Mouse (Mus musculus): ENCODE results near the gene Foxj1. TPM values are rescaled to one million over a fixed set of nuclear protein-coding genes. Genes with fewer than 3 reads are reported as not detected.
"Not testable (repeated sequence)": the region's sequence is repeated elsewhere in the genome, so short reads cannot be mapped to it uniquely, and the experiment has no call there.

The Foxj1 gene
- polyA plus RNA-seq, 1 experiment from 2014 or later = 17.4 TPM

DNA sequence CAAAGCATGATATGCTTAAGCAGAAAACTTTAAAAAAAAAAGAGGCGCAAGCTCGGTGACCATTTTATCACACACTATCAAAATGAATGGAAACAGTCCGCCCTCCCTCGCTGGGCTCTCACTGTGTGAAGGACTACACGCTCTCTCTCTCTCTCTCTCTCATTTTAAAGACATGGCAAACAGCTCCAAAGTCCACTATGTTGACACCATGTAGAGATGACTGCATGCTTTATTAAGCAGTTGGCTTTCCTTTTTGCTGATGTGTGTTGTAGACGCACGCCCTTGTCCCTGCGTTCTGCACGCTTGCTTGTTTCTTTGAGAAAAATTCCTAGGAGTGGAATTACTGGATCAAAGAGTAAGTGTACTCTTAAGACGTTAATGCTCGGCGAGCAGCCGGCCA, 30.2 kb upstream of the Foxj1 start:
- no peaks in the 10 kb centered on the region for H3K27me3 ChIP-seq (replicated peaks)
- no peak overlapping the region for H3K4me2 ChIP-seq
- H3K27ac ChIP-seq = 0 out of 2 replicates have a peak overlapping the region, but pooled peaks have one; percentile 45
- H3K4me3 ChIP-seq = no peak overlapping the region
- ATAC-seq (replicated peaks) = no peak
- 35% methylated on average over 13 of the region's 13 CpGs for WGBS
- peaks cover 7% of the 10 kb centered on the region; the same call in 1 of the 2 replicates for H3K4me1 ChIP-seq
- no peaks in the 10 kb centered on the region for H3K9me3 ChIP-seq
- H3K36me3 ChIP-seq (replicated peaks) = no peaks in the 10 kb centered on the region
- no peak overlapping the region for H3K9ac ChIP-seq

DNA sequence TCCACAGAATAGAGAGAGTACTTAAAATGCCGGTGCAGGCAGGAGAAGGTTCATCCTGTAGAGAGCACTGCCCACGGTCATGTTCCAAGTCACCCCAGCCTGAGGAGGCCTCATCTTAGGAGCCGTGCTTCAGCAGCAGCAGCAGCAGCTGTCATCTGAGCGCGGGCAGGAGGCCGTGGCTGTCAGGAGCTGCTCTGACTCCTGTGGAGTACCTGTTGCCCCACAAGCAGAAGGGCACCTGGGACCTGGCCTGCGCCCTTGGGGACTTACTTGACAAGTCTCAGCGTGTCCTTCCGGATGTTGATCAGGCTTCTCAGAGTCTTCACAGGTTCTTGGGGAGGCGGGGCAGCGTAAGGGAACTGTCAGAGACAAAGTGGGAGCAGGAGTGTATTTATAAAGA, 26.8 kb upstream of the Foxj1 start:
- WGBS = 74% methylated on average over 11 of the region's 11 CpGs
- no peaks in the 10 kb centered on the region for H3K27me3 ChIP-seq (replicated peaks)
- no peak overlapping the region for H3K9ac ChIP-seq
- 0 out of 2 replicates have a peak, but pooled peaks cover 6% of the 10 kb centered on the region for H3K36me3 ChIP-seq (replicated peaks)
- no peak overlapping the region for H3K4me2 ChIP-seq
- H3K27ac ChIP-seq = no peak overlapping the region
- no peak overlapping the region for H3K4me3 ChIP-seq
- peaks cover 7% of the 10 kb centered on the region; the same call in 1 of the 2 replicates for H3K4me1 ChIP-seq
- no peaks in the 10 kb centered on the region for H3K9me3 ChIP-seq
- ATAC-seq (replicated peaks) = no peak

DNA sequence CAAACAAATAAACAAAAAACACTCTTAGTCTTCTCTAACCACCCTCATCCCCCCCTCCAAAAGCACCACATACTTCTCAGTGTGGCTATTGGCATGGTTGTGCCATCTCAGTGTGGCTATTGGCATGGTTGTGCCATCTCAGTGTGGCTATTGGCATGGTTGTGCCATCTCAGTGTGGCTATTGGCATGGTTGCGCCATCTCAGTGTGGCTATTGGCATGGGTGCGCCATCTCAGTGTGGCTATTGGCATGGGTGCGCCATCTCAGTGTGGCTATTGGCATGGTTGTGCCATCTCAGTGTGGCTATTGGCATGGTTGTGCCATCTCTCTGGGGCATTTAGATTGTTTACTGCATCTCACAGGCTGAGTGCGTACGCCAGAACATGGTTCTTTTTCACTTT, 25.7 kb upstream of the Foxj1 start:
- ATAC-seq (replicated peaks); H3K27me3 ChIP-seq (replicated peaks); H3K9ac ChIP-seq; H3K4me3 ChIP-seq; H3K4me1 ChIP-seq; H3K4me2 ChIP-seq; H3K9me3 ChIP-seq; H3K27ac ChIP-seq: not testable (repeated sequence)
- 97% methylated on average over 5 of the region's 5 CpGs for WGBS
- peaks cover 10% of the 10 kb centered on the region; the same call in 1 of the 2 replicates for H3K36me3 ChIP-seq (replicated peaks)

DNA sequence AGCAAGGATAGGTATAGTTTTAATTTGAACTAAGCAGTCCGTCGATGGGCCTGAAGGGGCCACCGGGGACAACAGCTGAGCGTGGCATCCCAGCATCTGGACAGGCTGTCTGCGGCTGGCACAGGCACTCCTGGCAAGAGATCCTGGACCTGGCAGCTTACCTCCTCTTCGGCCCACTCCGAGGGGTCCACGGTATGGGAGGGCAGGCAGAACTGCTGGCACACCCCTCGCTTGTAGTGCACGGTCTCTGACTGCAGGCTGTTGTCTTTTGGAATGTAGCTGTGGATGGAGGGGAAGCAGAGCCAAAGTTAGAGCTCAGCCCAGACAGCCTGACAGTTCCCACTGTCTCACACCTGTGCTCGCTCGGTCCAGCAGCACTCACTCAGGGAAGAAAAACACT, 24.5 kb upstream of the Foxj1 start:
- Histone ChIP-seq H3K9me3 (no peaks in the 10 kb centered on the region), H3K4me3 (no peak overlapping the region), H3K4me2 (no peak overlapping the region), H3K9ac (no peak overlapping the region), H3K4me1 (no peaks in the 10 kb centered on the region), H3K36me3 (replicated peaks) (peaks cover 22% of the 10 kb centered on the region; the same call in 1 of the 2 replicates), H3K27ac (no peak overlapping the region), H3K27me3 (replicated peaks) (no peaks in the 10 kb centered on the region)
- 80% methylated on average over 12 of the region's 12 CpGs for WGBS
- ATAC-seq (replicated peaks) = no peak

DNA sequence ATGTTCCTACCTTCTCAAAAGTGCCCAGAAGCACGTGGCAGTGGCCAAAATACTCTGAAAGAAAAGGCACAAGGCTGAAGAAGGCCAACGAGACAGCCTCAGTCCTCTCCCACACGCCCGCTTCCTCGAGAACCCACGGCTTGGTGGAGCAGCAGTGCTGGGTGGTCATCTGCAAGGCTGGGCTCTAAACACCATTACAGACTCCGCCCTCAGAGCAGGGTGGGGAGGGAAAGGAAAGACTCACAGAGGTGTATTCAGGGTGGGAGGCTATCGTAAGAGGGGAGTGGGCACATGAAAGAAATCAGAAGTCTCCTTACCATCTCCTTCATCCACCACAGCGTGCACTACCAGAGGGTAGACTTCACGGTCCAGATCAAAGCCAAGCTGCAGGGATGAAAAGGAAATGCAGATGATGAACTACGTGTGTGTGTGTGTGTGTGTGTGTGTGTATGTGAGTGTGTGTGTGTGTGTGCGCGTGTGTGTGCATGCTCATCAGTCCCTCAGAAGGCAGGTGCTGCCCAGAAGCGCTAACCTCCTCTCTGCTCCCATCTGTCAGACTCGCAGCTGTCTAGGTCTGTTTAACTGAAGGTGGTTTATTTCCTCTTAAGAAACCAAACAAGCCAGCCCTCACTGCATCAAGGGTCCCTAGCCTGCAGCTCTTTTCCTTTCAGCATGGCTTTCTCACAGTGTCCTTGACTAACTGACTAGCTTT, 23.9 kb upstream of the Foxj1 start:
- 71% methylated on average over 15 of the region's 15 CpGs for WGBS
- Histone ChIP-seq H3K4me2 (no peak overlapping the region), H3K4me1 (no peaks in the 10 kb centered on the region), H3K4me3 (no peak overlapping the region), H3K9me3 (no peaks in the 10 kb centered on the region), H3K36me3 (replicated peaks) (peaks cover 22% of the 10 kb centered on the region; the same call in 1 of the 2 replicates), H3K27me3 (replicated peaks) (no peaks in the 10 kb centered on the region), H3K27ac (no peak overlapping the region), H3K9ac (no peak overlapping the region)
- ATAC-seq (replicated peaks) = no peak

DNA sequence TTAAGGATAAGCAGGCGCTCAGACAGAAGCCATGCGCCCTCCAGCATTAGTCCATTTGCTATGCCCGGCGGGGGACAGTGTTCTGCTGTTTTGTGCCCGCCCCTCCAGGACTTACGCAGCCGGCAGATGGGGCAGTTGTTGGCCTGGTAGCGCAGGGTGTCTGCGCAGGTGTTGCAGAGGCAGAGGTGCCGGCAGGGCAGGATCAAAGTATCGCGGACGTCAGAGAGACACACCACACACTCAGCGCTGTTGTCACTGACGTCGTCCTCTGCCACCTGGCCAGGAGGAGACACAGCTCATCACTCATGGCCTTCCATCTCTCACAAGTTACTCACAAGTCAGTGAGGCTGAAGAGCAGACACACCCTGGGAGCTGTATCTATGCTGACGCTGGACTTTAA, 19.3 kb upstream of the Foxj1 start:
- peaks cover 30% of the 10 kb centered on the region for H3K36me3 ChIP-seq (replicated peaks)
- H3K4me3 ChIP-seq = no peak overlapping the region
- no peak overlapping the region for H3K4me2 ChIP-seq
- WGBS = 39% methylated on average over 17 of the region's 17 CpGs
- no peaks in the 10 kb centered on the region for H3K27me3 ChIP-seq (replicated peaks)
- no peaks in the 10 kb centered on the region for H3K9me3 ChIP-seq
- H3K9ac ChIP-seq = no peak overlapping the region
- no peaks in the 10 kb centered on the region for H3K4me1 ChIP-seq
- H3K27ac ChIP-seq = no peak overlapping the region
- no peak for ATAC-seq (replicated peaks)

DNA sequence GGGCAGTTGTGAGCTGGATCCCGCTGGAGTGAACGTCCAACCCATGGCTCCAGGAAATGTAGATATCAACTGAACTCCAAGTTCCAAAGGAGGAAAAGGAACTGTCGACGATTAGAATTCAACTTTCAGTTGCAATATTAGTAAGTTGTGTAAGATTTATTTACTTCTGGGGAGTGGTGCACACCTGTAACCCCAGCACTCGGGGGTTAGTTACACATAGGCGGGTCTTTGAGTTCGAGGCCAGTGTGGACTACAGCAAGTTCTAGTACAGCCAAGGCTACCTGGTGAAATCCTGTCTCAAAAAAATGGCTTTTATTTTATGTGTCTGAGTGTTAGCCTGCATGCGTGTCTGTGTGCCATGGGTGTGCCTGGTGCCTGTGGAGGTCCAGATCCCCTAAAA, 18.3 kb upstream of the Foxj1 start:
- Histone ChIP-seq H3K4me1 (no peaks in the 10 kb centered on the region), H3K27ac (no peak overlapping the region), H3K4me3 (no peak overlapping the region), H3K4me2 (no peak overlapping the region), H3K9me3 (no peaks in the 10 kb centered on the region), H3K27me3 (replicated peaks) (no peaks in the 10 kb centered on the region), H3K9ac (no peak overlapping the region), H3K36me3 (replicated peaks) (peaks cover 30% of the 10 kb centered on the region)
- 96% methylated on average over 8 of the region's 8 CpGs for WGBS
- ATAC-seq (replicated peaks) = no peak

DNA sequence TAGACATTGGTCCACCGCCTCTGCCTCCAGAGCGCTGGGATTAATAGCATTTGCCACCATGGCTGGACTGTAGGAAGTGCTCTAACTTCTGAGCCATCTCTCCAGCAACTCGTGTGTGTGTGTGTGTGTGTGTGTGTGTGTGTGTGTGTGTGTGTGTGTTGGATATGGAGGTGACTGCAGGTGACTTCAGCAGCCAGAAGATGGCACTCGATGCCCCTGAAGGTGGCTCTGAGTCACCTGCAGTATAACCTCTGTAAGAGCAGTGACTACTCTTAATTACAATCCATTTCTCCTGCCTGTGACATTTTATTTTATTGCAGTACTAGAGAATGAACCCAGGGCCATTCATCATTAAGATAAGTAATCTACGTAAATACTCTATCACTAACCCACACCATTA, 16.1 kb upstream of the Foxj1 start:
- H3K27ac ChIP-seq = no peak overlapping the region
- peaks cover 43% of the 10 kb centered on the region for H3K36me3 ChIP-seq (replicated peaks)
- 94% methylated on average over 5 of the region's 5 CpGs for WGBS
- no peak overlapping the region for H3K9ac ChIP-seq
- H3K4me1 ChIP-seq = no peaks in the 10 kb centered on the region
- H3K27me3 ChIP-seq (replicated peaks) = no peaks in the 10 kb centered on the region
- no peaks in the 10 kb centered on the region for H3K9me3 ChIP-seq
- no peak overlapping the region for H3K4me3 ChIP-seq
- no peak overlapping the region for H3K4me2 ChIP-seq
- no peak for ATAC-seq (replicated peaks)

DNA sequence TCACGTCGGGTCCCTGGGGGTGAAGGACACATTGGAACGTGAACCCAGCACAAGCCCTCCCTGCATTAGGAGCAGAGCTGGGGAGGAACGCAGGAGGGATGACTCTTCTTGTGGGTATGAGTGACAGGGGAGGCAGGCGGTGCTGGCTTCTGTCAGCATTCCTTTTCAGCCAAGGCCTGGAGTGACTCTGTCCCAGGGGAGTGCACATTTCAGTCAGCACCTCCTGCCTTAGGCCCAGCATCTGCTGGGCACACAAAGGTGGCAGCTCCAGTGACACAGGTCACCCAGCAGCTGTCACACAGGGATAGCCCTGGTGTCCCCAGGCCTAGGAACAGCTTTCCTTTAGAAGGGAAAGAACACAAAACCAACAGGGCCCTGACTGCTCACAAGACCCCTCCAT, 12.8 kb upstream of the Foxj1 start:
- no peak for ATAC-seq (replicated peaks)
- H3K4me3 ChIP-seq = no peak overlapping the region
- 84% methylated on average over 5 of the region's 5 CpGs for WGBS
- no peak overlapping the region for H3K27ac ChIP-seq
- H3K27me3 ChIP-seq (replicated peaks) = no peaks in the 10 kb centered on the region
- H3K9ac ChIP-seq = no peak overlapping the region
- H3K36me3 ChIP-seq (replicated peaks) = peaks cover 39% of the 10 kb centered on the region
- no peak overlapping the region for H3K4me2 ChIP-seq
- H3K9me3 ChIP-seq = no peaks in the 10 kb centered on the region
- no peaks in the 10 kb centered on the region for H3K4me1 ChIP-seq

DNA sequence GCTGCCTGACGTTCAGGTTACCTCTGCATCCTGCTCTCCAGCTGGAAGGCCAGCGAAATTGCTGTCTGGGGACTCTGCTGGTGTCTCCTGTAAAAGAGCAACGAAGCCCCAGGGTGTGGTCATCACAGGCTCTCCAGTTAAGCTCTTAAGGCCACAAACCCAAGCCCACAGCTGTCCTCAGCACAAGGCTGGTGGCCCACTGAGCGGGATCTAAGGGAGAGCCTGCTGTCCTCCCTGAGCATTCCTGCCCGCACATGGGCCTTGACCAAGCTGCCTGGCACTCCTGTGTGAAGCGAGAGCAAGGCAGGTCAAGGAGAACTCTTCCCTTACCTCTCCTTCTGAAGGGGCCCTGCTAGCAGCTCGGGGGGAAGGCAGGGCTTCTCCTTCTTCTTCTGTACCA, 11.8 kb upstream of the Foxj1 start:
- Histone ChIP-seq H3K4me2 (no peak overlapping the region), H3K9me3 (no peaks in the 10 kb centered on the region), H3K9ac (no peak overlapping the region), H3K4me1 (no peaks in the 10 kb centered on the region; the same call in 1 of the 2 replicates), H3K27me3 (replicated peaks) (no peaks in the 10 kb centered on the region), H3K27ac (no peak overlapping the region), H3K36me3 (replicated peaks) (peaks cover 40% of the 10 kb centered on the region), H3K4me3 (no peak overlapping the region)
- no peak for ATAC-seq (replicated peaks)
- WGBS = 84% methylated on average over 7 of the region's 7 CpGs

DNA sequence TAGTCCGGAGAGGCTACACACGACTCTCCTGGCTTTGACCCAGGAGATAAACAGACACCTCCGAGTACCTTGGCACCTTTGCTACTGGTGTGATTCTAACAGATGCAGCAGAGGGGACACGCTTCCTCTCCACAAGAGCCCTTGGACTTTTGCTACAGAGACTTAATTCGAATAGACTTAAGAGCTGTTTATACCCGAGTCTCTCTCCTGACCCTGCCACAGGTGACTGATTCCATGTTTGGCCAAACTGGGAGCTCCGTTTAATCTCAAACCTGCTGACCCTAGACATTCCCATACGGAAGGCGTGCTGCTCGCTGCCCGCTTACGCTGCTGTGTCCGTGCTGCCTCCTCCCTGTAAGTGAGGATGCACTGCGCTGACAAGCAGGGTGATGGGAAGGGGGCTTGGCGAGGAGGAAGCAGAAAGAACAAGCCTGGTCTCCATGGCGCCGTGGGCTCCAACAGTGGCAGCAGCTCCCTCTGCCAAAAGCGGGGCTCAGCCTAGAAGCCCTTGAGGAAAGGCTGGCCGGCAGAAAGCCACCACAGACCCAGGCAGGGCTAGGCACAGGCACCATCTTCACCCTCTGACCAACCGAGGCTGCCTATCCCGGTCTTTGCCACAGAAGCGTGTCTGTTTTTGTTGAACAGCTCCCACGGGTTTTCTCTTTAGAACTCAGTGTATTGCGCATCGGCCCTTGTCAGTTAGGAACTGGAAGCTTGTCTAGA, 7.0 kb upstream of the Foxj1 start:
- H3K27ac ChIP-seq = 0 out of 2 replicates have a peak overlapping the region, but pooled peaks have one; percentile 63
- 0 out of 2 replicates have a peak, but pooled peaks have one; percentile 25 for ATAC-seq (replicated peaks)
- no peaks in the 10 kb centered on the region for H3K27me3 ChIP-seq (replicated peaks)
- H3K9ac ChIP-seq = no peak overlapping the region
- H3K4me1 ChIP-seq = no peaks in the 10 kb centered on the region; the same call in 1 of the 2 replicates
- no peak overlapping the region for H3K4me3 ChIP-seq
- no peaks in the 10 kb centered on the region for H3K9me3 ChIP-seq
- peaks cover 20% of the 10 kb centered on the region for H3K36me3 ChIP-seq (replicated peaks)
- H3K4me2 ChIP-seq = no peak overlapping the region
- 68% methylated on average over 25 of the region's 25 CpGs for WGBS

DNA sequence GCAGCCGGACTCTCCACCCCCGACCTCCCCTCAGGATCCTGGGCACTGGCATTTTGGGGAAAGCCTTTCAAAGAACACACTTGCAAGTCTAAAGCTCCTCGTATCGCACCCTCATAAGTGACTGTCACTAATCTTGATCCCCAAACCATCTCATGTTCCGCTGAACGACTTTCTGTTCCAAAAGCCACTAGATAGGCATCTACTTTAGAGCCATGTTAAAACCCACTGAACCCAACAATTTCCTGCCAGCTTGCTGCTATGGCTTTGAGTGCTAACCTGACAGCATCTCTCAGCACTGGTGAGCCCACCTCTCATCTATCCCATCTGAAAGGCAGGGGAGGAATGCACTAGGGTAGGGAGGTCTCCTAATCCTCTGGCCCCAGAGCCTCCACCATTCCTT, 2.3 kb upstream of the Foxj1 start:
- H3K27me3 ChIP-seq (replicated peaks) = peaks cover 10% of the 10 kb centered on the region
- no peak overlapping the region for H3K27ac ChIP-seq
- H3K36me3 ChIP-seq (replicated peaks) = no peaks in the 10 kb centered on the region; the same call in 1 of the 2 replicates
- no peak overlapping the region for H3K4me3 ChIP-seq
- no peak overlapping the region for H3K4me2 ChIP-seq
- peak overlapping the region; percentile 6; the same call in 1 of the 2 replicates for H3K9ac ChIP-seq
- no peaks in the 10 kb centered on the region for H3K9me3 ChIP-seq
- H3K4me1 ChIP-seq = peaks cover 37% of the 10 kb centered on the region
- 74% methylated on average over 6 of the region's 6 CpGs for WGBS
- no peak for ATAC-seq (replicated peaks)
